In genomic region chr5:125408842-125409241, GRCm38 (mm10) we compare ENCODE assay signal across 8 mouse cellular contexts. TPM values are rescaled to one million over a fixed set of nuclear protein-coding genes. Genes with fewer than 3 reads are reported as not detected.
A peak's percentile ranks its signal among the peaks of the same experiment; 100 is the strongest.
DNase-seq lines count a peak whose midpoint lies in the region; ATAC-seq and TF ChIP-seq lines count a peak whose summit lies in the region.

No protein-coding gene starts in this region.

- 3% methylated on average over 13 of the region's 13 CpGs for WGBS in intestine, postnatal 0 days
- 0% methylated on average over 13 of the region's 13 CpGs for WGBS in midbrain, embryonic 10.5 days
- WGBS in small intestine, adult 2 months = 5% methylated on average over 13 of the region's 13 CpGs

- H3K4me3 ChIP-seq in intestine, postnatal 0 days (ENCODE audit: low read depth, low read length) = peak overlapping the region; percentile 26
- peak overlapping the region; percentile 61 for H3K4me3 ChIP-seq in midbrain, embryonic 10.5 days
- H3K4me3 ChIP-seq in small intestine, adult 2 months (ENCODE audit: low read depth, low read length) = peak overlapping the region; percentile 44

- H3K9ac ChIP-seq in intestine, postnatal 0 days (ENCODE audit: low read depth, low read length) = no peak overlapping the region

- H3K4me2 ChIP-seq in intestine, postnatal 0 days (replicated peaks; ENCODE audit: low read depth) = peak overlapping the region; percentile 55

- no peak for TF ChIP-seq POLR2A in small intestine, adult 2 months (IDR thresholded peaks at IDR 0.05; ENCODE audit: low read depth, low read length)

- intact Hi-C loops in left cerebral cortex, postnatal 4 days (cut with DNase I) = no loop called here

- no peak for ATAC-seq in frontal cortex, adult (ENCODE audit: low TSS enrichment)
- peak; percentile 18 for ATAC-seq in granulocyte monocyte progenitor cell, adult 5-6 weeks (replicated peaks; ENCODE audit: poor library complexity, severe bottlenecking)
- ATAC-seq in intestine, postnatal 0 days = peak; percentile 34

- DNase-seq in frontal cortex, adult 2 months (ENCODE audit: extremely low spot score in 1 of 2, low spot score in 1 of 2) = peak; percentile 67 to 98
- peak; percentile 80 for DNase-seq in embryo, embryonic 11.5 days (ENCODE audit: low read depth, low spot score)
- DNase-seq in left cerebral cortex, postnatal 4 days = peak; percentile 84
- peak; percentile 91 for DNase-seq in midbrain, embryonic 10.5 days (ENCODE audit: low spot score)

- H3K9me3 ChIP-seq in intestine, postnatal 0 days (ENCODE audit: control insufficient read depth) = no peaks in the 10 kb centered on the region
- no peaks in the 10 kb centered on the region for H3K9me3 ChIP-seq in midbrain, embryonic 10.5 days (replicated peaks)

- 0 out of 2 replicates have a peak, but pooled peaks cover 7% of the 10 kb centered on the region for H3K36me3 ChIP-seq in intestine, postnatal 0 days (ENCODE audit: control insufficient read depth, insufficient read depth)
- H3K36me3 ChIP-seq in midbrain, embryonic 10.5 days = peaks cover 13% of the 10 kb centered on the region
- H3K36me3 ChIP-seq in small intestine, adult 2 months (ENCODE audit: control insufficient read depth, insufficient read depth, low read length) = peaks cover 2% of the 10 kb centered on the region; the same call in 1 of the 2 replicates

- H3K4me1 ChIP-seq in intestine, postnatal 0 days (replicated peaks; ENCODE audit: control insufficient read depth, insufficient read depth, low read length) = no peaks in the 10 kb centered on the region
- peaks cover 41% of the 10 kb centered on the region for H3K4me1 ChIP-seq in midbrain, embryonic 10.5 days
- H3K4me1 ChIP-seq in small intestine, adult 2 months (ENCODE audit: control insufficient read depth, insufficient read depth, insufficient read length, low read length) = peaks cover 10% of the 10 kb centered on the region; the same call in 1 of the 2 replicates

- no peaks in the 10 kb centered on the region for H3K27me3 ChIP-seq in intestine, postnatal 0 days (replicated peaks; ENCODE audit: control insufficient read depth, insufficient read depth, low read length)
- H3K27me3 ChIP-seq in midbrain, embryonic 10.5 days (ENCODE audit: low read depth, poor library complexity, severe bottlenecking) = no peaks in the 10 kb centered on the region
- no peaks in the 10 kb centered on the region for H3K27me3 ChIP-seq in small intestine, adult 2 months (ENCODE audit: control insufficient read depth, insufficient read depth, low read length)

- TF ChIP-seq CTCF in intestine, postnatal 0 days (IDR thresholded peaks at IDR 0.05; ENCODE audit: low read depth) = no peak
- no peak for TF ChIP-seq CTCF in small intestine, adult 2 months (IDR thresholded peaks at IDR 0.05; ENCODE audit: extremely low read depth, insufficient read length, insufficient replicate concordance, low read depth, low read length)

- H3K27ac ChIP-seq in intestine, postnatal 0 days (ENCODE audit: low read depth, low read length) = no peak overlapping the region
- peak overlapping the region; percentile 74; the same call in 1 of the 2 replicates for H3K27ac ChIP-seq in midbrain, embryonic 10.5 days (replicated peaks)
- no peak overlapping the region for H3K27ac ChIP-seq in small intestine, adult 2 months (ENCODE audit: insufficient read depth, low read depth, low read length)

RNA-seq across cellular contexts. Expression of gene Ubc, which starts 18.8 kb away (rescaled TPM):
- polyA plus RNA-seq in frontal cortex, adult 2 months (2012; rRNA removed) = 699 and 744 TPM in 2 replicates
- total RNA-seq in granulocyte monocyte progenitor cell, adult 5-6 weeks (2014; fragmentation: Nextera tagmentation) = 126 and 139 TPM in 2 replicates
- total RNA-seq in granulocyte monocyte progenitor cell, adult 5-6 weeks (2017) = 236 and 280 TPM in 2 replicates
- 345 and 371 TPM in 2 replicates for polyA plus RNA-seq in intestine, postnatal 0 days (2015; fragmentation: Nextera tagmentation; extraction: Ambion mirVana)
- total RNA-seq in left cerebral cortex, postnatal 4 days (2021) = 100 to 1,000 TPM; 849 to 918 TPM
- polyA plus RNA-seq in midbrain, embryonic 10.5 days (2016; fragmentation: Nextera tagmentation; extraction: Ambion mirVana) = 957 and 1,129 TPM in 2 replicates
- polyA plus RNA-seq in small intestine, adult 2 months (2012; rRNA removed) = 327 and 848 TPM in 2 replicates

RNA-seq across cellular contexts. Expression of gene Gm10382, which starts 19.7 kb away (rescaled TPM):
- polyA plus RNA-seq in frontal cortex, adult 2 months (2012; rRNA removed) = 0.22 and 0.40 TPM in 2 replicates
- total RNA-seq in granulocyte monocyte progenitor cell, adult 5-6 weeks (2014; fragmentation: Nextera tagmentation) = 0.96 TPM in 1 of 2 replicates, not detected in the other
- 0.26 TPM in 1 of 2 replicates, not detected in the other for total RNA-seq in granulocyte monocyte progenitor cell, adult 5-6 weeks (2017)
- polyA plus RNA-seq in intestine, postnatal 0 days (2015; fragmentation: Nextera tagmentation; extraction: Ambion mirVana) = 0.16 and 0.24 TPM in 2 replicates
- under 1 TPM; 0.48 to 0.52 TPM for total RNA-seq in left cerebral cortex, postnatal 4 days (2021)
- 0.56 and 0.57 TPM in 2 replicates for polyA plus RNA-seq in midbrain, embryonic 10.5 days (2016; fragmentation: Nextera tagmentation; extraction: Ambion mirVana)
- polyA plus RNA-seq in small intestine, adult 2 months (2012; rRNA removed) = 0.08 and 0.15 TPM in 2 replicates

RNA-seq across cellular contexts. Expression of gene Dhx37, which starts 25.1 kb away (rescaled TPM):
- 12.4 and 17.2 TPM in 2 replicates for polyA plus RNA-seq in frontal cortex, adult 2 months (2012; rRNA removed)
- 16.8 and 25.8 TPM in 2 replicates for total RNA-seq in granulocyte monocyte progenitor cell, adult 5-6 weeks (2014; fragmentation: Nextera tagmentation)
- 53.0 and 56.7 TPM in 2 replicates for total RNA-seq in granulocyte monocyte progenitor cell, adult 5-6 weeks (2017)
- polyA plus RNA-seq in intestine, postnatal 0 days (2015; fragmentation: Nextera tagmentation; extraction: Ambion mirVana) = 2.5 and 3.2 TPM in 2 replicates
- 10 to 100 TPM; 20.3 to 20.6 TPM for total RNA-seq in left cerebral cortex, postnatal 4 days (2021)
- polyA plus RNA-seq in midbrain, embryonic 10.5 days (2016; fragmentation: Nextera tagmentation; extraction: Ambion mirVana) = 17.4 and 21.2 TPM in 2 replicates
- 10.1 and 13.2 TPM in 2 replicates for polyA plus RNA-seq in small intestine, adult 2 months (2012; rRNA removed)

RNA-seq across cellular contexts. Expression of gene Bri3bp, which starts 32.5 kb away (rescaled TPM):
- polyA plus RNA-seq in frontal cortex, adult 2 months (2012; rRNA removed) = 31.6 and 34.1 TPM in 2 replicates
- 43.5 and 68.5 TPM in 2 replicates for total RNA-seq in granulocyte monocyte progenitor cell, adult 5-6 weeks (2014; fragmentation: Nextera tagmentation)
- 24.4 and 25.4 TPM in 2 replicates for total RNA-seq in granulocyte monocyte progenitor cell, adult 5-6 weeks (2017)
- polyA plus RNA-seq in intestine, postnatal 0 days (2015; fragmentation: Nextera tagmentation; extraction: Ambion mirVana) = 35.7 and 42.8 TPM in 2 replicates
- 10 to 100 TPM; 81.1 to 88.2 TPM for total RNA-seq in left cerebral cortex, postnatal 4 days (2021)
- 49.2 and 54.7 TPM in 2 replicates for polyA plus RNA-seq in midbrain, embryonic 10.5 days (2016; fragmentation: Nextera tagmentation; extraction: Ambion mirVana)
- polyA plus RNA-seq in small intestine, adult 2 months (2012; rRNA removed) = 28.5 and 33.5 TPM in 2 replicates
